Mouse (Mus musculus) ovary, adult 2 months (tissue): Measurements from ENCODE around the gene Mvp. TPM values are rescaled to one million over a fixed set of nuclear protein-coding genes. Genes with fewer than 3 reads are reported as not detected.

ENCODE experiments used
- polyA plus RNA-seq: library from polyadenylated mRNA; depleted of rRNA; stranded (reverse); fragments of >200 nt; gene quantifications from 2 replicates; pipeline ENCODE4 v1.2.3, GENCODE M21; 2012; rRNA removed

Gene Mvp
- 82.1 and 99.8 TPM in 2 replicates for polyA plus RNA-seq

DNA sequence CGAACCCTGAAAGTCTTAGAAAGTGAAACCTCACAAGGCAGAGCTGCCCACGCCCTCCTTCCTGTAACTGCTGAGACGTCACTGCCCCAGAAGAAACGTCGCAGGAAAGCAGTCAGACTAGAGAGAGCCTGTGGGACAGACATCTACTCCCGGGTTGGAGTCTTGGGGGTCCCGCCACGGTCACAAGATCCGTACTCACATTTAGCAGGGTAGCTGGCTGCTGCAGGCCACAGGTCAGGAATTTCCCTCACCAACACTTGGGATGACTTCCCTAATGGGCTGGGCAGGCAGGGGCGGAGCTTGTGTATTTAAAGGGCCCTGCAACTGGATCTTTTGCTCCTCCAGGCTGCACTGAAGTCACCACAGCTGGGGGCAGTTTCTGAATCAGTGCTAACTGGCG lies at the start of gene Mvp:
Mvp (minus strand) TSS at position 302 of the 400 bp plus-strand sequence.

DNA sequence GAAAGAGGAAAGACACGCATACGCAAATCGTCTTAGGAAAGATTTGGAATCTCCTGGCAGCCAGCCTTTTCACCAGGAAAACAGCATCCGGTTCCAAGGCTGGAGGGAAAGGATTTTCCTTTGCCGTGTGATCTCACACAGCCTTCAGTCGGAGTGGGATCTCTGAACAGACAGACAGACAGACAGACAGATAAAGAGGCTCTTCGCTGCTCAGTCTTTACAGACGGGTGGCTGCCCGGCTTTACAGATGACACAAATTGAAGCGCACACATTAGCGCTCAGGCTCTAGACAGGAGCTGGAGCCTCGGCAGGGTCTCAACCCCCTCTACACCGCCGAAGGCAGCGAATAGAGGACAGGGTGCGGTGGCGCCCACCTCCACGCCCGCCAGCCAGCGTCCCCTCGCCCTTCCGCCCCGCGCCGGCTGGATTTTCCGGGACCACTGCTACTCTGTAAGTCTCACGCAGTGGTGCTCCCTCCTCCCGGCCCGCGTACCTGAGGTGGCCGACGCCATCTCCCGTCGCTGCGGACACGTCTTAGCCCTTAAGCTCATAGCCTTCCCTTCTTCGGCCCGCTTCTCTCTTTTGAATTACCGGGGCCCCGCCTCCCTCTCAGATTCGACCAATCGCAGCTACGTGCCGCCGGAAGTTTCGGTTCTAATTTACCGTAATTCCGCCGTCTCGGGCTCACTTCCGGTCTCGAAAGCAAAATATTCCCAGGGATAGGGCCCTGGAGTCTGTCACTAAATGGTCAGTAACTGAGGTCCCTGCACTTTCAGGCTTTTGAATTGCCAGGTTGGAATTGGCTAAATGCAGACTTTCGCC lies 27.6 kb upstream of the Mvp start, which contains the start of gene Kif22:
Kif22 (minus strand) TSS at position 621 of the 822 bp plus-strand sequence.

DNA sequence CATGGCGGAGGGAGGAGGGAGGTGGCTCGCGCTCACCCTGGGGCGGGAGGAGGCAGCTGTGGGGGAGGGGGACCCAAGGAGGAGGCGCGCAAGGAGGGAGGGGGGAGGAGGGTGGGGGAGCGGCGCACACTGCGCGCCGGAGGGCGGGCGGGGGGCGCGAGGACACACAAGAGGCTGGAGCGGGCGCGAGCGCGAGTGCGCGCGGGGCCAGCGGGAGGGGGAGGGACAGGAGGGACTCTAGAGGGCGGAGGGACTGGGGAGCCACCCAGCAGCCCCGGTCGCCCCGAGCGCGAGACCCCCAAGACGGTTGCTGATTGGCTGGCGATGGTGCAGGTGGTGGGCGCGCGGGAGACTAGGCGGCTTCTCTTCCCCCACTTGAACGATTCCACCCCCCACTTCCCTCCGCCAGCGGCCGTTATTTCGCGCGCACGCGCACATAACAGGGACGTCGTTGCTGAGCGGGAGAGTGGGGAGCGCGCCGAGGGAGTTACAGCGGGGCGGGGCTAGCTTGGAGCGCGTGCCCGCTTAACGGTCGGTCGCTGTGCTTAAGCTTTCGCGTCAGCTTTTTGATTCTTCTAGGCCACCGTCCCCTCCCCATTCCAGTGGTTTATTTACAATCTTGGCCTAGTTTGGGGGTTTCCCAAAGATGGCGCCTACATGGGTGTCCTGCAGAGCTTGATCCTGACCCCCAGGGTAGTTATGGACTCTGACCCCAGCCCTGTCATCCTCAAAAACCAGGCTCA lies 12.7 kb upstream of the Mvp start, which contains the start of gene Maz:
Maz (minus strand) TSS at position 54 of the 743 bp plus-strand sequence.

DNA sequence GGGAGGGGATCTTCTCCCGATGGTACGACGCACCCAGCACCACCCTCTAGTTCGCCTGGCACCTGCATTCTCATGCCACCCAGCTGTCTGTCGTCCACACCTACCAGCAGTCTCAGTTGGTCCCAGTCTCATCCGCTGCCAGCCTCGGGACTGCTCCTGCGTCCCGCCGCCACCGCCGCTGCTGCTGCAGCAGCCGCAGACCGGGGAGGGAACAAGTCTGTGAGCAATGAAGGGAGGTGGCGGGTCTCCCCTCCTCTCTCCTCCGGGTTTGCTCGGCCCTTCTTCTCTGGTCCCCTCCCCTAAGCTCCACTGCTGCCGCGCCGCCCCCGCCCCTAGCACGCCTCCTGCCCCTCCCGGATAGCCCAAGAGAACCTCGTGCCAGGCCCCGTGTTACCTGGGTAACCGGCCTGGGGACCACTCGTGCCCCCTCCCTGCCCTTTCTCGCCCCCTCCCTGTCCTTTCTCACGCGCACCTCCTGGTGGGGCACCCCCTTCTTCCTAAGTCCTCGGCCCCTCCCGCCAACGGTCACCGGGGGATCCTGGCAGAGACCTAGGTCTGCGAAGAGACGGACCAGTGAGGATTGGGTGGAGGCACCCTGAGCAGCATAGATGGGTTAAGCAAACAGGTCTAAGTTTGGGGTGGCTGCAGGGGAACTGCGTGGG lies 6.6 kb upstream of the Mvp start, which contains the start of the genes Gm42742 and Prrt2:
Gm42742 (minus strand) TSS at position 197 of the 662 bp plus-strand sequence.
Prrt2 (minus strand) TSS at position 311 of the 662 bp plus-strand sequence.

DNA sequence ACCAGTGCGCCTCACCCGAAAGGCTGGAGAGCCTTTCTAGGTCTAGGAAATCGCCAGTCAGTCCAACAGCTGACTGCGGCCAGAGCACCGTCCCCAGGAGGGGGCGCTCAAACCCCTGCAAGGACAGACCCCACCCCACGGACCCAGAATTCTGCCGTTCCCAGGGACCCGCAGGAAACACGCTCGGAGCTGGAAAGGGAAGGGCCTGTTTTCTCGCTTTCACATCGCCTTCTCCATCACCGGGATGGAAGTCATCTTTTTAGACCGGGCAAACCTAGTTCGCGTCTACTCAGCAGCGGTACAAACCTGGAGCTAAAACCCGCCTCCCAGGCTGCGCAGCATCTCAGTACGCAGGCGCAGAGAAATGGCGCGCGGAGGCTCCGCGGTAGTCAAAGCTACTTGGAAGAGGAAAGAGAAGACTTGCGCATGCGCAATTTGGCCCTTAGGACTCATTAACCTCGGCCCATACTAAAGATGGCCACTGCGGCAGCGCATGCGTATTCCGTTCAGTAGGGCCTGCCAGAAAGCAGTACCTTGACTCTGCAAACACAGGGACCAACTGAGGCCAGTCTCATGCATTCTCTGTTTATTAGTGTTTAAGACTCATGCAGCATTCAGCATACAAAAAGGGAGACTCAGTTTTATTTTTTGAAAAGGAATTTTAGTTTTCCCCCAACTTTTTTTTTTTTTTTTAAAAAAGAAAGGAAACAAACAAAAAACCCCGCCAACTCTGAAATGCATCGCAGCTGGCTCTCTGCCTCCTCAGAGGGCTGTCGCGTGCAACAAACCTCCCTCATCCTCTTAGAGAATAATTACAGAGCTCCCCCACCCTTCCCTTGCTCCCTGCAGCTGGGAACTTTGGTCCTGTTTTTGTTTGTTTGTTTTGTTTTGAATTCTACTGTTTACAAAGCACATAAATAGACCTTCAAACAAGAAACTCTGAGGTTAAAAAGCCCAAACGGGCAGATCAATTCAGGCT lies 2.8 kb upstream of the Mvp start, which contains the start of gene Pagr1a:
Pagr1a (minus strand) TSS at position 382 of the 979 bp plus-strand sequence.

DNA sequence TGATC lies 1.9 kb upstream of the Mvp start, which contains the start of gene Pagr1b:
Pagr1b (minus strand) TSS at position 4 of the 5 bp plus-strand sequence.

DNA sequence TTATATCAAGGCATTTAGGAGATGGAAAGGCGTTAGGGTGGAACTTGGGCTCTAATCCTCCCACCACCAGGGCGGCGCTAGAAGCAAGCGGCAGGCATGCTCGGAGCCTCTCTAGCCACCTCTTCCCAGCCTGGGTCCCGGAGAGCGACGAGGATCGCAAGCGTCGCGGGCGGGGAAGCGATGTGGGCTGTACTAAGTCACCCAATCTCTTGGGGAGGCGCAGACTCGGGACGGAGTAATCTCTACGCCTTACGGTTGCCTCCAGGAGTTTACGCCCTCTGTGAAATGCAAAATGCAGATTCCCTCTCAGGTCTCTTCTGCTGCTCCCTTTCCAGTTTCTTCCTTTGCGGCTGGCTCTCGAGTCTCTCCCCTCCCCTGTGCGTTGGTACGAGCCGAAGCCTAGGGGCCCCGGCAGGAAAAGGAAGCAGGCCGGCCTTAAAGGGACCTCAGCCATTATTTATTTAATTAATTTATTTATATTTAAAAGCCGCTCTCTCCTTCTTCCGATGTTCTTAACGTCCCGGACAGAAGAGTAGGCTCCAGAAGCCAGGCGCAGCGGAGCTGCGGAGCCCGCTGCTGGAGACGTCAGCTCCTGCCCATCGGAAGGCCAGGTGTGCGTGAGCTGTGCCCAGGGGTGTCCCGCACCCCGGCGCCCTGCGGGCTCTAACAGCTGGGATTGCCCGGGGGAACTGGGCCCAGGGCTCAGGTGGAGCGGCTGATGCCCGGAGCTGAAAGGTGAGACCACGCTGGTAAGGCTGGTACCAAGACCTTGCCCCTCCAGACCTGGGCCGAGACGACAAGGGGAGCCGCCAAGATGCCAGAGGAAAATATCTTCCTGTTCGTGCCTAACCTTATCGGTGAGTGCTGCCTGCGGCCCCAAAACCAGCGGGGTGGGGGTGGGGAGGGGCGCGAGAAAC lies 38.2 kb downstream of the Mvp start, which contains the start of gene Cdiptos:
Cdiptos (minus strand) TSS at position 149 of the 917 bp plus-strand sequence.

DNA sequence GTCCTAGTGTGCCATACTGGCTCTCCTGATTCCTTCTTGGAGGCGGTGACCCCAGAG lies 38.7 kb downstream of the Mvp start, which contains the start of gene Cdipt:
Cdipt (plus strand) TSS at position 22 of the 57 bp plus-strand sequence.

DNA sequence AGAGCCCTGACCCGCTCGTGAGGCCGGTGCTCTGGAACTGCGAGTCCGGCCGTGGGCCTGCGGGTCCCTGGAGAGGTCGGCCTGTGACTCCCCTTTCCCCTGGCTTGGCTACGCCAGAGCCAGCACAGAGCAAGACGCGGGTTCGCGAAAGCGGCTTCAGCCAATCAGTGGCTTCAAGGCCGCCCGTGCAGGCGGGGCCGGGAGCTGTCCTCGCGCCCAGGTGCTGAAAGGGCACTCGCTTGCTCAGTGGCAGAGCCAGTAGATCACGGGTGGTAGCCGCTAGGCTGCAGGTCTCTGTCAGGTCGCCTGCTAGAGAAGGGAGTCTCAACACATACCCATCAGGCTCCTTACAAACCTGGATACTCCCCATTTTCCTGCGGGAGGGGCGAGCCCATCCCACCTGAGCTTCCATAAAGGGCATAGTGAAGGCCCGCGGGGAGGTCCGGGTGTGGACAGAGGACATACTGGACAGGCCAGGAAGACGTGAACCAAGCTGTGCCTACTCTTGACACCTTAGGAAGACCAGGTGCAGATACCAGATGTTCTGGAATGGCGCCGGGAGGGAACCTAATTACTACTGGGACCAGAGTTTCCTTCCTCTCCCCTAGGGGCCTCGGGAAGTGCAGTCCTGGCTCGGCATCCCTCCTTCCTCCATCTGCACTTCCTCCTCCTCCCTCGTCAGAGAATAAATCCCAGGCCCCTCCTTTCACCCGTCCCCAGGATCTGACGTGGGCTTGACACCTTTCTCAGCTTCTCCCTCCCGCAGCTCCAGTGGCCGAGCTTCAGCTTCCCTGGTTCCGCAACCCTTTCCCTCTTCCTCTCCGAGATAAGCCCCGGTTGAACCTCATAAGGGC lies 64.4 kb downstream of the Mvp start, which contains the start of gene Sez6l2:
Sez6l2 (plus strand) TSS at position 771 of the 854 bp plus-strand sequence.

DNA sequence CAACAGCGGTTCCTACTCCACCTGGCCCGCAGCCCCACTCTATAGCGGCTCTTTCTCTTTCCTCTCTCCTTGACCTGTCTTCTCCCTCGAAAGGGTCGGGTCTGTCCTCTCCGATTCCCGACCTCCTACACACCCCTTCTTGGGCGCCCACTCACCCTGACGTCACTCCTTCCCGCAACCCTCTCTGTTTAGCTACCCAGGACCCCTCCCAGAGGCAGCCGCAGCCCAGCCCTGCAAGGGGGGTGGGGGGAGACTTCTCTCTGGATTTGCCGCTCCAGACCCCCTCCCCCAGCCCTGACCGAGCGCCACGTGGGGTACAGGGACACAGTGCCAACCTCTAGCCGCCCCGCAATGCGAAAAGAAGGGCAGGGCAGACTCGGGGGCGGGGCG lies 65.0 kb downstream of the Mvp start, which contains the start of gene Asphd1:
Asphd1 (minus strand) TSS at position 180 of the 390 bp plus-strand sequence.

Other genes with a start within 250 kb of the Mvp start
- 16.7 and 25.4 TPM in 2 replicates for gene Gdpd3, start 248.3 kb downstream of the Mvp start, polyA plus RNA-seq
- gene Ypel3, start 237.7 kb downstream of the Mvp start, polyA plus RNA-seq: 456 and 506 TPM in 2 replicates
- 3.5 and 5.3 TPM in 2 replicates for gene Tbx6, start 233.1 kb downstream of the Mvp start, polyA plus RNA-seq
- gene Ppp4c, start 222.1 kb downstream of the Mvp start, polyA plus RNA-seq: 245 and 279 TPM in 2 replicates
- 8.3 and 9.0 TPM in 2 replicates for gene Fam57b, start 217.0 kb downstream of the Mvp start, polyA plus RNA-seq
- not detected in 2 replicates for gene 4930451I11Rik, start 183.0 kb downstream of the Mvp start, polyA plus RNA-seq
- 0.12 and 0.45 TPM in 2 replicates for gene Doc2a, start 167.2 kb downstream of the Mvp start, polyA plus RNA-seq
- 11.2 and 13.2 TPM in 2 replicates for gene Hirip3, start 152.6 kb downstream of the Mvp start, polyA plus RNA-seq
- 82.1 and 86.8 TPM in 2 replicates for gene Ino80e, start 152.2 kb downstream of the Mvp start, polyA plus RNA-seq
- gene Taok2, start 129.9 kb downstream of the Mvp start, polyA plus RNA-seq: 167 and 168 TPM in 2 replicates
- 86.4 and 116 TPM in 2 replicates for gene Tmem219, start 91.7 kb downstream of the Mvp start, polyA plus RNA-seq
- gene Kctd13, start 85.7 kb downstream of the Mvp start, polyA plus RNA-seq: 44.3 and 45.2 TPM in 2 replicates
- gene Asphd1, start 65.0 kb downstream of the Mvp start, polyA plus RNA-seq: 0.18 and 0.73 TPM in 2 replicates
- gene Sez6l2, start 64.1 kb downstream of the Mvp start, polyA plus RNA-seq: 12.3 and 14.6 TPM in 2 replicates
- gene Cdipt, start 38.7 kb downstream of the Mvp start, polyA plus RNA-seq: 307 and 318 TPM in 2 replicates
- gene Cdiptos, start 38.5 kb downstream of the Mvp start, polyA plus RNA-seq: 2.1 and 2.2 TPM in 2 replicates
- gene Pagr1b, start 1.9 kb upstream of the Mvp start, polyA plus RNA-seq: 2.2 and 4.7 TPM in 2 replicates
- gene Pagr1a, start 2.7 kb upstream of the Mvp start, polyA plus RNA-seq: 1.3 and 3.5 TPM in 2 replicates
- 60.7 and 61.9 TPM in 2 replicates for gene Gm42742, start 6.5 kb upstream of the Mvp start, polyA plus RNA-seq
- 20.6 and 34.9 TPM in 2 replicates for gene Prrt2, start 6.6 kb upstream of the Mvp start, polyA plus RNA-seq
- gene Maz, start 12.4 kb upstream of the Mvp start, polyA plus RNA-seq: 393 and 433 TPM in 2 replicates
- 6.5 and 11.3 TPM in 2 replicates for gene Kif22, start 27.9 kb upstream of the Mvp start, polyA plus RNA-seq
- gene Zg16, start 72.7 kb upstream of the Mvp start, polyA plus RNA-seq: 4.6 and 8.5 TPM in 2 replicates
- gene AI467606, start 76.7 kb upstream of the Mvp start, polyA plus RNA-seq: 31.3 and 37.2 TPM in 2 replicates
- 2.5 and 3.0 TPM in 2 replicates for gene Qprt, start 107.6 kb upstream of the Mvp start, polyA plus RNA-seq
- gene Spn, start 123.2 kb upstream of the Mvp start, polyA plus RNA-seq: 2.0 and 2.2 TPM in 2 replicates
- 22.5 and 27.3 TPM in 2 replicates for gene Cd2bp2, start 181.4 kb upstream of the Mvp start, polyA plus RNA-seq
- 37.8 and 46.0 TPM in 2 replicates for gene Tbc1d10b, start 193.8 kb upstream of the Mvp start, polyA plus RNA-seq
- gene Mylpf, start 194.3 kb upstream of the Mvp start, polyA plus RNA-seq: 0.89 and 1.2 TPM in 2 replicates
- 30.4 and 32.0 TPM in 2 replicates for gene Zfp553, start 218.4 kb upstream of the Mvp start, polyA plus RNA-seq
- gene Sept1, start 218.5 kb upstream of the Mvp start, polyA plus RNA-seq: 13.9 and 22.8 TPM in 2 replicates
- 290 and 471 TPM in 2 replicates for gene Zfp771, start 229.7 kb upstream of the Mvp start, polyA plus RNA-seq
- gene Dctpp1, start 246.1 kb upstream of the Mvp start, polyA plus RNA-seq: 82.3 and 102 TPM in 2 replicates